Mouse (Mus musculus): ENCODE results near the gene Tmc5. TPM values are rescaled to one million over a fixed set of nuclear protein-coding genes. Genes with fewer than 3 reads are reported as not detected.

Gene Tmc5
- polyA plus RNA-seq, 1 experiment from 2014 or later = 0.41 TPM

- no peaks in the 10 kb centered on the region for H3K27me3 ChIP-seq (ENCODE audit: control insufficient read depth, insufficient read depth, low read length)
- H3K4me1 ChIP-seq (replicated peaks; ENCODE audit: control insufficient read depth, insufficient read depth, low read length) = no peaks in the 10 kb centered on the region
- 92% methylated on average over 2 of the region's 2 CpGs for WGBS
- no peak overlapping the region for H3K27ac ChIP-seq (ENCODE audit: low read depth, low read length)
- H3K9me3 ChIP-seq (ENCODE audit: control insufficient read depth, low read length) = no peaks in the 10 kb centered on the region
- DNase-seq (ENCODE audit: low spot score) (no peak), ATAC-seq (replicated peaks; ENCODE audit: low FRiP score) (no peak)
- peaks cover 9% of the 10 kb centered on the region for H3K36me3 ChIP-seq (ENCODE audit: control insufficient read depth, insufficient read depth, low read length)
- H3K9ac ChIP-seq (ENCODE audit: low read length) = no peak overlapping the region
- no peak overlapping the region for H3K4me2 ChIP-seq (ENCODE audit: low read depth, low read length, severe bottlenecking)
- no peak overlapping the region for H3K4me3 ChIP-seq (ENCODE audit: low read depth, low read length)
Measured at GRCm38 (mm10) chr7:118691287-118691686, 94.2 kb downstream of the Tmc5 start.

GRCm38 (mm10) chr7:118696146-118696545 lies 99.0 kb downstream of the Tmc5 start:
- WGBS = 95% methylated on average over 6 of the region's 6 CpGs
- Histone ChIP-seq H3K27me3 (ENCODE audit: control insufficient read depth, insufficient read depth, low read length) (no peaks in the 10 kb centered on the region), H3K36me3 (ENCODE audit: control insufficient read depth, insufficient read depth, low read length) (peaks cover 2% of the 10 kb centered on the region), H3K4me3 (ENCODE audit: low read depth, low read length) (no peak overlapping the region), H3K4me2 (ENCODE audit: low read depth, low read length, severe bottlenecking) (no peak overlapping the region), H3K4me1 (replicated peaks; ENCODE audit: control insufficient read depth, insufficient read depth, low read length) (no peaks in the 10 kb centered on the region), H3K27ac (ENCODE audit: low read depth, low read length) (no peak overlapping the region), H3K9me3 (ENCODE audit: control insufficient read depth, low read length) (no peaks in the 10 kb centered on the region), H3K9ac (ENCODE audit: low read length) (no peak overlapping the region)
- DNase-seq (ENCODE audit: low spot score) (no peak), ATAC-seq (replicated peaks; ENCODE audit: low FRiP score) (no peak)

- Histone ChIP-seq H3K9me3 (ENCODE audit: control insufficient read depth, low read length) (no peaks in the 10 kb centered on the region), H3K4me2 (ENCODE audit: low read depth, low read length, severe bottlenecking) (no peak overlapping the region), H3K9ac (ENCODE audit: low read length) (no peak overlapping the region), H3K4me3 (ENCODE audit: low read depth, low read length) (no peak overlapping the region), H3K4me1 (replicated peaks; ENCODE audit: control insufficient read depth, insufficient read depth, low read length) (no peaks in the 10 kb centered on the region), H3K27me3 (ENCODE audit: control insufficient read depth, insufficient read depth, low read length) (no peaks in the 10 kb centered on the region), H3K36me3 (ENCODE audit: control insufficient read depth, insufficient read depth, low read length) (peaks cover 2% of the 10 kb centered on the region), H3K27ac (ENCODE audit: low read depth, low read length) (no peak overlapping the region)
- ATAC-seq (replicated peaks; ENCODE audit: low FRiP score) (no peak), DNase-seq (ENCODE audit: low spot score) (no peak)
- 90% methylated on average over 4 of the region's 4 CpGs for WGBS
Measured at GRCm38 (mm10) chr7:118697168-118697567, 100.1 kb downstream of the Tmc5 start.

GRCm38 (mm10) chr7:118698882-118699281 lies 101.8 kb downstream of the Tmc5 start:
- H3K27ac ChIP-seq (ENCODE audit: low read depth, low read length) = no peak overlapping the region
- no peaks in the 10 kb centered on the region for H3K9me3 ChIP-seq (ENCODE audit: control insufficient read depth, low read length)
- H3K36me3 ChIP-seq (ENCODE audit: control insufficient read depth, insufficient read depth, low read length) = peaks cover 2% of the 10 kb centered on the region
- H3K27me3 ChIP-seq (ENCODE audit: control insufficient read depth, insufficient read depth, low read length) = no peaks in the 10 kb centered on the region
- H3K9ac ChIP-seq (ENCODE audit: low read length) = no peak overlapping the region
- no peak overlapping the region for H3K4me3 ChIP-seq (ENCODE audit: low read depth, low read length)
- ATAC-seq (replicated peaks; ENCODE audit: low FRiP score) (no peak), DNase-seq (ENCODE audit: low spot score) (no peak)
- no peak overlapping the region for H3K4me2 ChIP-seq (ENCODE audit: low read depth, low read length, severe bottlenecking)
- H3K4me1 ChIP-seq (replicated peaks; ENCODE audit: control insufficient read depth, insufficient read depth, low read length) = no peaks in the 10 kb centered on the region
- 93% methylated on average over 9 of the region's 9 CpGs for WGBS

- H3K9me3 ChIP-seq (ENCODE audit: control insufficient read depth, low read length) = no peaks in the 10 kb centered on the region
- H3K4me3 ChIP-seq (ENCODE audit: low read depth, low read length) = no peak overlapping the region
- H3K4me1 ChIP-seq (replicated peaks; ENCODE audit: control insufficient read depth, insufficient read depth, low read length) = peaks cover 7% of the 10 kb centered on the region; the same call in 1 of the 2 replicates
- H3K27ac ChIP-seq (ENCODE audit: low read depth, low read length) = no peak overlapping the region
- H3K4me2 ChIP-seq (ENCODE audit: low read depth, low read length, severe bottlenecking) = no peak overlapping the region
- H3K27me3 ChIP-seq (ENCODE audit: control insufficient read depth, insufficient read depth, low read length) = no peaks in the 10 kb centered on the region
- H3K9ac ChIP-seq (ENCODE audit: low read length) = no peak overlapping the region
- H3K36me3 ChIP-seq (ENCODE audit: control insufficient read depth, insufficient read depth, low read length) = no peaks in the 10 kb centered on the region; the same call in 1 of the 2 replicates
- ATAC-seq (replicated peaks; ENCODE audit: low FRiP score) = no peak
- 96% methylated on average over 15 of the region's 15 CpGs for WGBS
- no peak for DNase-seq (ENCODE audit: low spot score)
Measured at GRCm38 (mm10) chr7:118703144-118703561, 106.1 kb downstream of the Tmc5 start.

GRCm38 (mm10) chr7:118704001-118704850 lies 107.1 kb downstream of the Tmc5 start:
- DNase-seq (ENCODE audit: low spot score) (no peak), ATAC-seq (replicated peaks; ENCODE audit: low FRiP score) (no peak)
- peaks cover 7% of the 10 kb centered on the region; the same call in 1 of the 2 replicates for H3K4me1 ChIP-seq (replicated peaks; ENCODE audit: control insufficient read depth, insufficient read depth, low read length)
- no peaks in the 10 kb centered on the region; the same call in 1 of the 2 replicates for H3K36me3 ChIP-seq (ENCODE audit: control insufficient read depth, insufficient read depth, low read length)
- peak overlapping the region; percentile 72 for H3K4me3 ChIP-seq (ENCODE audit: low read depth, low read length)
- no peak overlapping the region for H3K27ac ChIP-seq (ENCODE audit: low read depth, low read length)
- H3K9me3 ChIP-seq (ENCODE audit: control insufficient read depth, low read length) = no peaks in the 10 kb centered on the region
- H3K9ac ChIP-seq (ENCODE audit: low read length) = peak overlapping the region; percentile 90
- no peaks in the 10 kb centered on the region for H3K27me3 ChIP-seq (ENCODE audit: control insufficient read depth, insufficient read depth, low read length)
- WGBS = 88% methylated on average over 9 of the region's 9 CpGs
- H3K4me2 ChIP-seq (ENCODE audit: low read depth, low read length, severe bottlenecking) = peak overlapping the region; percentile 84

GRCm38 (mm10) chr7:118705101-118705961 lies 108.2 kb downstream of the Tmc5 start, which contains the start of gene Gde1:
Gde1 (minus strand) TSS chr7:118705778.
- H3K27ac ChIP-seq (ENCODE audit: low read depth, low read length) = peak within 1 kb of the TSS; percentile 59
- peak within 1 kb of the TSS; percentile 84 for H3K4me2 ChIP-seq (ENCODE audit: low read depth, low read length, severe bottlenecking)
- peak; percentile 97 for ATAC-seq (replicated peaks; ENCODE audit: low FRiP score)
- peak within 1 kb of the TSS; percentile 90 for H3K9ac ChIP-seq (ENCODE audit: low read length)
- H3K9me3 ChIP-seq (ENCODE audit: control insufficient read depth, low read length) = no peaks in the 10 kb centered on the region
- DNase-seq (ENCODE audit: low spot score) = peak; percentile 96
- H3K27me3 ChIP-seq (ENCODE audit: control insufficient read depth, insufficient read depth, low read length) = no peaks in the 10 kb centered on the region
- H3K36me3 ChIP-seq (ENCODE audit: control insufficient read depth, insufficient read depth, low read length) = no peaks in the 10 kb centered on the region; the same call in 1 of the 2 replicates
- H3K4me1 ChIP-seq (replicated peaks; ENCODE audit: control insufficient read depth, insufficient read depth, low read length) = peaks cover 7% of the 10 kb centered on the region; the same call in 1 of the 2 replicates
- peak within 1 kb of the TSS; percentile 72 for H3K4me3 ChIP-seq (ENCODE audit: low read depth, low read length)
- 2% methylated on average over 66 of the region's 66 CpGs for WGBS

GRCm38 (mm10) chr7:118706051-118706450 lies 109.0 kb downstream of the Tmc5 start:
- ATAC-seq (replicated peaks; ENCODE audit: low FRiP score) = no peak
- no peaks in the 10 kb centered on the region for H3K27me3 ChIP-seq (ENCODE audit: control insufficient read depth, insufficient read depth, low read length)
- peaks cover 7% of the 10 kb centered on the region; the same call in 1 of the 2 replicates for H3K4me1 ChIP-seq (replicated peaks; ENCODE audit: control insufficient read depth, insufficient read depth, low read length)
- no peaks in the 10 kb centered on the region for H3K9me3 ChIP-seq (ENCODE audit: control insufficient read depth, low read length)
- 24% methylated on average over 6 of the region's 6 CpGs for WGBS
- H3K27ac ChIP-seq (ENCODE audit: low read depth, low read length) = no peak overlapping the region
- no peaks in the 10 kb centered on the region; the same call in 1 of the 2 replicates for H3K36me3 ChIP-seq (ENCODE audit: control insufficient read depth, insufficient read depth, low read length)
- H3K4me3 ChIP-seq (ENCODE audit: low read depth, low read length) = peak overlapping the region; percentile 72
- DNase-seq (ENCODE audit: low spot score) = no peak
- H3K9ac ChIP-seq (ENCODE audit: low read length) = no peak overlapping the region; the same call in 1 of the 2 replicates
- H3K4me2 ChIP-seq (ENCODE audit: low read depth, low read length, severe bottlenecking) = peak overlapping the region; percentile 84; the same call in 1 of the 2 replicates
